Mouse (Mus musculus): ENCODE results near the gene Rnf212. TPM values are rescaled to one million over a fixed set of nuclear protein-coding genes. Genes with fewer than 3 reads are reported as not detected.

Gene Rnf212
- polyA plus RNA-seq, 1 experiment: not detected

DNA sequence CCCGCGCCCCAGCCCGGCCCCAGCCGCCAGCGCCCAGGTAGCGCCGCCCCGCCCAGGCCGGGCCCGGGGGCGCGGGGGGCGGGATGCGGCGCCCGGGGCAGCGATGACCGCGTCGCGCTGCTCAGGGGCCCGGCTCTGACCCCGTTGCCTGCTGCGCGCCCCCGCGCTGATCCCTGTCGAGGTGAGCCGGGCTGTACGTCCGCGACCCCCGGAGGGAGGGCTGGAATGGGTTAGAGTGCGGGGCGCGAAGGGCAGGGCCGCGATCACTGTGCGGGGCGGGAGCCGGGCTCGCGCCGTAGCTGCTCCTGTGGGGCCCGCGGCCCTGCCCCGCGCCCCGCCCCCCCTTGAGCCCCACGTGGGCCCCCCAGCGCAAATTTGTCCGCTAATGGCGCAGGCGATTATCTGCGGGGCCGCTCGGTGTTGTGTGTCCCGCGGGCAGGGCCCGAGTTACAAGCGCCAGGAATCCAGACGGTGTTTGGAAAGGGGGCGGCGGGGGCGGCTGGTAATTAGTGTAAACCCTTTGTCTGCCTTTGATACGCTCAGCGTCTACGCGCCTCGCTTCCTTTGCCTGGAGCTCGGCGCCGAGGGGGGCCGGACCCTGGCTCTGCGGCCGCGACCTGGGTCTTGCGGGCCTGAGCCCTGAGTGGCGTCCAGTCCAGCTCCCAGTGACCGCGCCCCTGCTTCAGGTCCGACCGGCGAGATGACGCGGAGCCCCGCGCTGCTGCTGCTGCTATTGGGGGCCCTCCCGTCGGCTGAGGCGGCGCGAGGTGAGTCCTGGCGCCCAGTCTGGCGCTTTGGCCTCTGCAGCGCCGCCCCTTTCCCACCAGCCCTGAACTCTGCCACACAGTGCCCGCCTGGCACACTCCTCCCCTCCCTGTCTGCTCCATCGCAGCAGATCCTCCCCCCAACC is 80.2 kb downstream of the Rnf212 start:
- TF ChIP-seq GATA1 (IDR thresholded peaks at IDR 0.05; ENCODE audit: low read length): no peak

DNA sequence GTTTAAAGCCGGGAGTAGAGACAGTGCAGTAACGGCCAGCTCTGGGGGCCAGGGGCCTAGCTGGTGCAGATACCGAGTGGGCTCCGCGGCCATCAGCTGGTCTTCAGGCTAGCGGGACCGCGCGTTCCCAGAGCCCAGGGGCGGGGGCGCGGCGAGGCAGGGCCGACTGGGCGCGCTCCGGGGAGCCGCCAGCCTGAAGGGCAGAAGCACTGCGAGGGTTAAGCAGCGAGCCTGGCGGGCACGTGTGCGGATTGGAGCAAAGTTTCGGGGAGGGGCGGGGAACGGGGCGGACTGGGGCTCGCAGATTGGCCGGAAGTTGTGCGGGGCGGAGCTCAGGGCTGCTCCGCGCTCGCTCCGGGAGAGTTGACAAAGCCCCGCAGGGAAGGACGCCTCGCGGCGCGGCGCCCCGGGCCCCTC is 80.9 kb downstream of the Rnf212 start:
- TF ChIP-seq GATA1 (IDR thresholded peaks at IDR 0.05; ENCODE audit: low read length): no peak

DNA sequence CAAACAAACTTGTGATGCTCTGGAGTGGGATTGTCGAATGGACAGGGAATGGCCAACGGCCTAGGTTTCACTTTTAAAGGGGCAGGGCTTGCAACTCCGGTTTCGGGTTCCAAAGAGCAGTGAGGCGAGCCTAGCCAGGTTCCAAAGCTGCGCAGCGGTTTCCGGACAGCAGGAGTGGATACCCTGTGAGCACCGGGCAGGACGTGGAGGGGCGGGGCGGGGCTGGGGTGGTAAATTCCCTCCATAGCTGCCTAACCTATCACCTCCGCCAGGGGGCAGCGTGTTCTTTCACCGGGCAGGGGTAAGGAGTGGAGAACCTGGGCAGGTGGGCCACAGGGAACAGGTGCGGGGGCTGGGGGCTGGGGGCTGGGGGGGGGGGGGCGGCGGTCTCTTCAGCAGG is 82.5 kb downstream of the Rnf212 start, which contains the start of gene Fgfrl1:
Gene Fgfrl1, plus strand, starts transcription at position 112 of the 400 bp plus-strand sequence.
- no peak for TF ChIP-seq GATA1 (IDR thresholded peaks at IDR 0.05; ENCODE audit: low read length)

DNA sequence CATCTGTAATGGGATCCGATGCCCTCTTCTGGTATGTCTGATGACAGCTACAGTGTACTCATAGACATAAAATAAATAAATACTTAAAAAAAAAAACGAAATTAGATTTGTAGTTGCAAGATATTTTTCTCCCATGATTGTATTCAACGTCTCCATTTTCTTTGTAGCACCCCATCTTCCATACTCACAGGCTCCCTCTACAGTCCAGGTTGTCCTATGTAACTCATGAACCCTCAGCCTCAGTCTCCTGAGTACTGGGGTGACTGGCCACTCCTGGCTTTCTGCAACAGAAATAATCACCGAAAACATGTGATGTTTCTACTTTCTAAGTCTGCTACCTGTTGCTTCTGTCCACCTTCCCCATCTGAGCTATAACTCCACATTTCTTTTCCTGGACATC is 83.6 kb downstream of the Rnf212 start:
- no peak for TF ChIP-seq GATA1 (IDR thresholded peaks at IDR 0.05; ENCODE audit: low read length)

DNA sequence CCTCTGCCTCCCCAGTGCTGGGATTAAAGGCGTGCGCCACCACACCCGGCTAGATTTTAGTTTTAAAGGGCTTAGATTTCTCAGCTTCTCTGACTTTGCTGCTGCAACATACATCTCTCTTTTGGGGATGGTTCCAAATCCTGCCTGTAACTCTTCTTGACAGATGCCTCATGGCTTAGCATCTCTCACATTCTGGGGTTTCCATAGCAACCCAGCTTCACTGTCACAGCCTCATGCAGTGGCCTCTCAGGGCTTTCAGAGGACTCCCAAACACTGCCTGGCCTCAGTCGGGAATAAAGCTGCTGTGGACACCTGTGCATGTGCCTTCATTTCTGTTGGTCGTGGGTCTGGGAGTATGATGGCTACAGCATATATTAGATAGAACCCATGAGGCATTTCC is 85.7 kb downstream of the Rnf212 start:
- no peak for TF ChIP-seq GATA1 (IDR thresholded peaks at IDR 0.05; ENCODE audit: low read length)

DNA sequence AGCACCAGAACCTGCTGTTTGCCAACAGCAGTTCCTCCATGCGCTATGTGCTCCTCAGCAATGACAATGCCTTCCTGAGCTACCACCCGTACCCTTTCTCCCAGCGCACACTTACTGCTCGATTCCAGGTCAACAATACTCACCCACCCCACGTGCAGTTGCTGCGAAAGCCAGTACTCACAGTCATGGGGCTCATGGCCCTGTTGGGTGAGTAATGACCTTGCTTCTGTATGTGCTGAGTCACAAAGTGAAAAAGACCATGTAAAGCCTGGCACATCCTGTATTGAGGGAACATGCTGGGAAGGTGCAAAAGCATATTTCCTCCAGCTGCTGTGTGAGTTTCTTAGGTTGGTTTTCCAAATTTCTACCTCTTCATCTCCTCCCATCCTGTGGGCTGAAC is 93.9 kb downstream of the Rnf212 start:
- TF ChIP-seq GATA1 (IDR thresholded peaks at IDR 0.05; ENCODE audit: low read length): no peak

DNA sequence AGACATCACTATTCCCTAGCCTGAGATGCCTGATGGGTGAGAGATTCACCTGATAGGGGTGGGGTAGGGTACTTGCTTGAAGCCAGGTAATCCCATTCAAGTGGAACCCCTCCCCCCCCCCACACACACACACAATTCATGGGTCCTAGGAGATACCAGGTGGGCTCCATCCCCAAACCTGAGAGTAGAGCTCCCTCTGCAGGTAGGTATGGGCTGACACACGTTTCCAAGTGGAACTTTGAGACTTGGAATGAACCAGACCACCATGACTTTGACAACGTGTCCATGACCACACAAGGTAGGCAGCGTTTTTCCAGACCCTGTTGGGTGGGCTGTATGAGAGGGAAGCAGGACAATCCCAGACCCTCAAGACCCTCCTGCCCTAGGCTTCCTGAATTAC is 94.9 kb downstream of the Rnf212 start:
- no peak for TF ChIP-seq GATA1 (IDR thresholded peaks at IDR 0.05; ENCODE audit: low read length)

Other genes with a start within 250 kb of the Rnf212 start
- 0.09 and 0.13 TPM in 2 replicates for gene Cplx1, start 225.0 kb downstream of the Rnf212 start, polyA plus RNA-seq (2012)
- gene Gak, start 145.2 kb downstream of the Rnf212 start, polyA plus RNA-seq (2012): 65.6 and 99.4 TPM in 2 replicates
- 2.1 and 4.4 TPM in 2 replicates for gene Tmem175, start 145.2 kb downstream of the Rnf212 start, polyA plus RNA-seq (2012)
- 7.2 and 7.4 TPM in 2 replicates for gene Idua, start 114.7 kb downstream of the Rnf212 start, polyA plus RNA-seq (2012)
- gene Dgkq, start 105.3 kb downstream of the Rnf212 start, polyA plus RNA-seq (2012): 4.2 and 5.0 TPM in 2 replicates
- 0.89 and 1.4 TPM in 2 replicates for gene Slc26a1, start 99.4 kb downstream of the Rnf212 start, polyA plus RNA-seq (2012)
- gene Fgfrl1, start 82.6 kb downstream of the Rnf212 start, polyA plus RNA-seq (2012): 13.3 and 14.9 TPM in 2 replicates
- not detected in 2 replicates for gene Tmed11, start 20.4 kb upstream of the Rnf212 start, polyA plus RNA-seq (2012)
- not detected in 2 replicates for gene Vmn2r8, start 33.9 kb upstream of the Rnf212 start, polyA plus RNA-seq (2012)
- not detected in 2 replicates for gene Vmn2r9, start 77.6 kb upstream of the Rnf212 start, polyA plus RNA-seq (2012)
- not detected in 2 replicates for gene Vmn2r10, start 231.5 kb upstream of the Rnf212 start, polyA plus RNA-seq (2012)